Mouse (Mus musculus) thymus, adult 18-20 months (tissue): ENCODE data around the gene Kcnip4.

Source experiments
- DNase-seq, 2 experiments: peaks; one replicate each; pipeline ENCODE4 v3.0.0; 2022; ENCODE audit warnings: mixed read lengths in 2 of 2

The Kcnip4 gene

GRCm38 (mm10) chr5:49241708-49242107 lies 283.0 kb downstream of the Kcnip4 start:
- no peak for DNase-seq

DNA sequence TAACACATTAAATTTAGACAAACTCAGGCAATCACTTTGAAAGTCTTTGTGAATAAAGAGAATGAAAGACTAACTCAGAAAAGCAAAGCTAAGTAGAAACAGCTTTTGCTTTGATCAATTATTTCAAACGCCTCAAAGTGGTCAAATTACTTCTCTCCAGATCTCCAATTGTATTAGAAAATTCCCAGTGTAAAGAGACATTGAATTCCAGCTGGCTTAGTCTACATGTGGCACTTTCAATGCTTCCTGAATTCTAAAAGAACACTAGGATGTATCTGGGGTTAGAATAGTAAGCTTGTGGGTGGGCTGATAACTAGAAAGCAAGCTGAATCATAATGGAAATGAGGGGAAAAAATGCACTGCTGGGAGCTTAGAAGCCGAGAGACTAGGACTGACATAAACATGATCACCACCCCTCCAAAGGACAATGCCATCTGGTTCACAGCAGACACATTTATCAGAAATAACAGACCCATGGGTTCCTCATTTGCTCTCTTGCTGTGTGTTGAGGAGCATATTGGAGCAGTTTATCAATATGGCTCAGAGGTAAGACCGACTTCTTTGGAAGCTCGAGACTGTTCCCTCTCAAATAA lies 323.4 kb downstream of the Kcnip4 start:
- no peak for DNase-seq

DNA sequence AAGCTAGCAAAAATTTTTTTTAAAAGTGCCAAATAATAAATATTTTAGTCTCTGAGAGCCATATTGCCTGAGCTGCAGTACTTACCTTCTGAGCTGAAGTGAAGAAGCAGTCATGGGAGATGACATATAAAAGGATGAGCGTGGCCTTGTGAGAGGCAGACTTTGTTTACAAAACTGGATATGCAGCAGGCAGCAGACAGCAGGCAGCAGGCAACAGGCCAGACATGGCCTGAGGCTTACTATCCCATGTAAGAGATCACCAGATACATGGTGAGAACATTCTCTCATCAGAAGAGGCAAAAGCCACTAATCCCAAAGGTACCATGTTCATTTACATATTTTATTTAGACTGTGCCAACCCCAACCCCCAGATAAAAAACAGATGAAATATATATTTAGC lies 336.5 kb downstream of the Kcnip4 start:
- no peak for DNase-seq

DNA sequence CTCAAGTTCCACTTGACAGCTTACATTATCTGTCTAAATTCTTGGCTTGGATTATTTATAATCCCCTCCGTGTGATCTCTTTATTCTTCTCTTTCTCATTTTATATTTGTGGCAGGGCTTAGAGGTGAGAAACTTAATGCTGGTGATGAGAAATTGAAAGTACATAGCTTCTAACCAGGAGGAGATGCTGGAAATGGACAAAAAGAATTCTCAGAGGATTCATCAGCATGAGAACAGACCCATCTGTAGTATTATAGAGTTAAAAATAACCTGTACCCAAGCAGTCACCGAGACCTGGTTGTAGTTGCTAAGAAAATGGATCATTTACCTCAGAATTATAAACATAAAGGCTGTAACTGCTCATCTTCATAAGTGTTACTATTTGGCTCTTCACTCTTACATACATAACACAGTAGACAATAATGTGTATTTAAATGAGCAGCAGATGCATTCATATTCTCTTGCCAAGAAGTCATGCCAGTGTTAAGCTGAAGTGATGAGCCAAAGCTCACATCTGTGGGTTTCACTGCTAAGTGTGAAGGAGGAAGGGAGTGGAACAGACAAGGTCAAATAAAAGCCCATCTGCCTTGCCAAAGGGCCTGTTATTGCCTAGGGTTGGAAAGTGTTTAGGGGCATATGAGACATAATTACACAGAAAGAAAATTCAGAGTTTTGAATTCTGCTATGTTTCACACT lies 374.4 kb downstream of the Kcnip4 start:
- no peak for DNase-seq

GRCm38 (mm10) chr5:49149684-49150083 lies 375.0 kb downstream of the Kcnip4 start:
- no peak for DNase-seq

DNA sequence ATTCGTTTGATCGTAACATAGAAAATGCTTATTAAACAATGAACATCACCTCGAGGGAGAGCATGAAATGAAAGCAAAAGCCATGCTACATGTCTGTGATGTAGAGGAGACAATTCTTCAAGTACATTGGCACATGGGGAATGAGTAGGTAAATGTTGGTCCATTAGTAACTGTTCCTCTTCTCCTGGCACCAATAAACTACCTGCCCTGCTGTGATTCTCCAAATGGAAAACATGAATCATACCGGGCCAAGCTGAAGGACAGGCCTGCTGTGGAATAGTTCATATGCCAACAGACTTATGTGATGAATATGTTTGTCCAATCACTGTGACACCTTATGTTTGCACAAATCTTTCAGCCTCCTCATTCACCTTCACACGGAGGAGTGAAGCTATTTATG lies 429.3 kb downstream of the Kcnip4 start:
- no peak for DNase-seq

GRCm38 (mm10) chr5:49094945-49095344 lies 429.8 kb downstream of the Kcnip4 start:
- no peak for DNase-seq

DNA sequence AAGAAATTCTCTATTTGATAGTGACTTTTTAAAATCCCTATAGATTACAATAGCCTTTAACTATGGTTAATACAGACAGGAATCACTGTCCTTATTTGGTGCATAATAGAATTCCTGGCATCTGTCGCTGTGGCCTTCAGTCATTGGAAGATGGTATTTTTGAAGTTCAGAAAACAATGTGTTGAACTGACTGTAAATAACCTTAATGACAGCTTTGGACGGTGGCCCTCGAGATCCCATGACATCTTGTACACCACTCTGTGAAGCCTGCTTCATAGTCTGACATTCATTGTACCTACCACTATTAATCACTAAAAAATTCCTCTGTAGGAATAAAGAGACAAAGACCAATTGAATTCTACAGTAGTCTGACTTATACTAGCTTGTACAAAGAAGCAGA lies 430.4 kb downstream of the Kcnip4 start:
- DNase-seq = no peak

DNA sequence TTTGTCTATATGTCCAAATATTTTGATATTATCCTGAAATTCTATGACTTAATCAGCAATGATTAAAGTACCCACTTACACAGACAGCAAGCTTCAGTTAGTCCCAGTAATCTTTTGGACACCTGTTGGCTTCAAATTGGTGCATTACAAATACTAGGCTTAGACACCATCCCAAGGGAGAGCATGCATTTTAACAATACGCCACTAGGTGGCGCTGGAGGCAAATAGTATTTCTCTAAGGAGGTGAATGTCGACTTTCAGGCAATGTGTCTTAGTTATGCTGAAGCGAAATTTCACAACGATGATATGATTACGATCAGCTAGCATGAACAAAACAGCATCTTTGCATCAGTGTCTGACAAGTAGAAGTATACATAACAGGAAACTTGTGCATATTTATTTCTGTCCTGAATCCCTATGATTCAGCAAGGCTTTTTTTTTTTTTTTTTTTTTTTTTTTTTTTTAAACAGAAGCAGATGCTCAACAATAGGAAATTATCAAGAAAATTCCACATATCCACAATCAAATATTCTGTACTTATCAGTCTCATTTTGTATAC lies 434.5 kb downstream of the Kcnip4 start:
- DNase-seq = no peak

DNA sequence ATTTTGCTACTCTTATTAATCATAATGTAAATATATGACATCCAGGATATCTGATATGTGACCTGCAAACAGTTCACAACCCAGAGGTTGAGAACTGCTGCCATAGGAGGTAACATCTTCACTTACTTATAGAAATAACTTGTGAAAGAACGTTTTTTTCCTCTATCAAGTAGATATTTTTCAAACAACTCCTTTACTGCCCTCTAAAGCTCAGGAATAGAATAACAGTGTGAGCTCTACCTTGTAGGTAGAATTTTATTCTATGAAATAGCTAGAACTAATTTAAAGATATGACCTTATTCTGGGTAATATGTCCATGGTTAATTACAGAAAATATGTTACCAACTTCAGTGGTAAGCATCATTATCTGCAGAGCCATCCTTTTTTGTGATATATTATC lies 459.1 kb downstream of the Kcnip4 start:
- no peak for DNase-seq

DNA sequence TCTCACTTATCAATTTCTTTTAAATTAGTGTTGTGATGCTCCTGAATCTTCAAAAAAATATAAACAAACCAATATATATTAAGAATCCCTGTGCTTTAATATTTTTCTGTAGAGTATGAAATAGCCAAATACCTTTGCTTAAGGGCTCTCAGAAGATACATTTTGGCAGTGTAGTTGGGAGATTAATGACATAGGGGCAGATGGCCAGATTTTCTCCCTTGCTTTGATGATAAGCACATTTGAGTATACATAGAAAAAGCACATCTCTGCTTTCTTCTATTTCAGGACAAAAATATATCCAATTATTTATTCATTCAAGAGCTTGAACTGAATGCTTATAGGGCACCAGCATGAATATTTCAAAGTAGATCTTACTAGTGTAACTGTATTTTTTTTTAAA lies 465.8 kb downstream of the Kcnip4 start:
- no peak for DNase-seq

GRCm38 (mm10) chr5:49057636-49058340 lies 466.9 kb downstream of the Kcnip4 start:
- DNase-seq = no peak

- no peak for DNase-seq
Measured at GRCm38 (mm10) chr5:49047960-49048359, 476.7 kb downstream of the Kcnip4 start.

- no peak for DNase-seq
Measured at GRCm38 (mm10) chr5:49041259-49041845, 483.4 kb downstream of the Kcnip4 start.

GRCm38 (mm10) chr5:48997359-48997758 lies 527.3 kb downstream of the Kcnip4 start:
- DNase-seq = no peak

GRCm38 (mm10) chr5:48989145-48989659 lies 535.5 kb downstream of the Kcnip4 start:
- DNase-seq = no peak

DNA sequence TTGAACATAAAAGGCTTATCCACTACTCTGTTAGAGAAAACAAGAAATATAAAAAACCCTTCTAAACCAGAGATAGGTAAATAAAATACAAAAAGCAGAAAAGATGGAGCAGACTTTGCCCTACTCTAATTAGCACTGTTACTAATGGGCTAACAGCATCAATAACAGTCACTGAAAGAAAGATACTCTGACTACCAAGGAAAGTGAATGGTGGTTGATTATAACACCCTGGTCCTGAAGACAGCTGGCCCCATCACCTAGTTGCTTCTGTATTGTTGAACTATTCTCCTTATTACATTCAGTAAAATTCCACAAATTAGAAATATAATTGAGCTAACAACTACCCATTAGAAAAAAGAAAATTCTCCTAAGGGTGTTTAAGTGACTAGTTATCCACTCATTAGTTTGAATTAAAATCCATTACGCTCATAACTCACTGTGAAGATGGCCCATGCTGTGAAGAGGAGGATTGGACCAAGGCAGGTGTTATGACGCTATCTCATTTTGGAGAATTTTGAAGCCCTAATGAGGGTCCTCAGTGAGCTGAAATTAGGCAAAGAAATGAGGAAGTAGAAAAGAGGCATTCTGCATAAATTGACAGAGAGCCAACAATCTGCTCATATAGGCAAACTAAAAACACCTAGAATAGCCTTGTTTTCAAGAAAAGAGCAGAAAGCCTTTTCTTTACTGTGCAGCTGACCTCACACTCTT lies 582.2 kb downstream of the Kcnip4 start:
- no peak for DNase-seq

DNA sequence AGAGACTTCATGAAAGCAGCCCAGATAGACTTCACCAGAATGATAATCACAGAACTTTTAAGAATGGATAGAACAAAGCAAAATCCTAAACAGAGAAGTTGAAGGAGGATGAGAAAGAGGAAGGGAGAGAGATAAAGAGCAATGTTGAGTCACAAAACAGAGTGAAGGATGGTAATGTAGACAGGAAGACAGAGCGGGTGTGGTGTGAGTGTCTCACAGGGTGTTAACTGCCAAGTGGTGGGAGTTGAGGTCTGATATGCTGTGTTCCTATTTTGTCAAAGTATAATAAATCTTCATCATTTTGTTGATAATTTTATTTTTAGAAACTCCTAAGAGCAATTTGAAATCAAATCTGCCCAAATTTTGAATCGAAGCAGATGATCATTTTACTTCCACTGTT lies 592.8 kb downstream of the Kcnip4 start:
- DNase-seq = no peak

- no peak for DNase-seq
Measured at GRCm38 (mm10) chr5:48890216-48890615, 634.5 kb downstream of the Kcnip4 start.

DNA sequence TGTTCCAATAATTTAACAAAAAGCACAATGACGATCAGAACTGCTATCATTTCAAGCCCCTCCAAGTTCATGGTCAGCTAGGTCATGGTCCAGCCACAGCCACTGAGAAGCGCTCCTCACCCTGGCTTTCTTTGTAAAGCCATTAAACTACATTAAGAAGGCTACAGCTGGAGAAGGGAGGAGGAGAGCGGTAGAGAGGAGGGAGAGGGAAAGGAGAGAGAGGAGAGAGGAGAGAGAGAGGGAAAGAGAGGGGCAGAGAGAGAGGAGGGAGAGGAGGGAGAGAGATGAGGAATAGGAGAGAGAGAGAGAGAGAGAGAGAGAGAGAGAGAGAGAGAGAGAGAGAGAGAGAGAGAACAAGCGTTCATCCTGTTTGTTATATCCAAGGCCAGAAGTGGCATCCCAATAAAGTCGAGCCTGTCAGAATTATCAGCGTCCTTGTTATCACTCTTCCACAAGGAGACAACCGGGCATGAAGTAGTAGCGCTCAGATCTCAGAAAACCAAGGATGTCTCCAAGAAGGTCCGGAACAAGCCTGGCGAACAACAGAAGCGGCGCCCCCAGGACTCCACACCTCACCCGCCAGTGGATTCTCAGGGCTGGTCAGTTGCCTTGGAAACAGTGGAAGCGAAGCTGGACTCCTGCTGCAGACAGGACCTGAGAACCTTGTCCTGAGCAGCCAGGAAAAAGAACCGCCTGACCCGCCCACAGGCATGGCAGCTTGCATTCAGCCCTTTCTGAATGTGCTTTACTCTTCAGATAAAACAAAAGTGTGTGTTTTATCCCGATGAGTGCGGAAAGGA lies 635.1 kb downstream of the Kcnip4 start:
- no peak for DNase-seq

- no peak for DNase-seq
Measured at GRCm38 (mm10) chr5:48878081-48878480, 646.6 kb downstream of the Kcnip4 start.
